Mouse (Mus musculus): ENCODE measurements around the gene Zfp609.
A peak's percentile ranks its signal among the peaks of the same experiment; 100 is the strongest.

The Zfp609 gene

DNA sequence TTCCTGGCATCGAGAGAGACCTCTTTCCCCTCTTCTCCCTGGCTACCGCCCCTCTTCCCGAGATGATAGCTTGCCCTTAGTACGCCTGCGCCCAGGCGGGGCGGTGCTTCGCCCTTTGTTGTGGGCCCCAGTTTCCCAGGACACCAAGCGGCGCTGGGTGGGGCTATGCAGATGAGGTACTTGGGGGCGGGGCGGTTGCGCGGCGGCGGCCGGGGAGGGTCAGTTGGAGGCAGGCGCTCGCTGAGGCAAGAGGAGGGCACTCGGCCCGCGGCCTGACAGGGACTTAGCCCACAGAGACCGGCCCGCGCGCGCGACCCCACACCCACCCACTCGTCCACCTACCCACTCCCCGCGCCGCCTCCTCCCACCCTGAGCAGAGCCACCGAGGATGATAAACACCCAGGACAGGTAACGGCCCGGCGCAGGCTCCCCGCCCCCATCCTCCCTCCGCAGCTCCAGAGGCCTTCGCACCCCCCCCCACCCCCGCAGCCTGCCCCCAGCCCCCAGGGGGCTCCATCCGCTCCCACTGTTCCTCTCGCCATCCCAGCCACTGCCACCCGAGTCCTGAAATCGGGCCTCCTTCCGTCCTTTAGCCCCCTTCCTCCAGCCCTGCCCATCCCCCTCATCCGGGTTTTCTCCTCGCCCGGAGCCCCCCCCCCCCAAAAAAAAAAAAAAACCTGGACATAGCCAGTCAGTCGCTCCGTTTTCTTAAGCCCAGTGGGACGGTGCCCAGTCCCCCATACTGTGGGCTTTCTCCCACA is 150.8 kb downstream of the Zfp609 start:
- DNase-seq (ENCODE audit: extremely low read depth, low read depth), result peak; percentile 80

DNA sequence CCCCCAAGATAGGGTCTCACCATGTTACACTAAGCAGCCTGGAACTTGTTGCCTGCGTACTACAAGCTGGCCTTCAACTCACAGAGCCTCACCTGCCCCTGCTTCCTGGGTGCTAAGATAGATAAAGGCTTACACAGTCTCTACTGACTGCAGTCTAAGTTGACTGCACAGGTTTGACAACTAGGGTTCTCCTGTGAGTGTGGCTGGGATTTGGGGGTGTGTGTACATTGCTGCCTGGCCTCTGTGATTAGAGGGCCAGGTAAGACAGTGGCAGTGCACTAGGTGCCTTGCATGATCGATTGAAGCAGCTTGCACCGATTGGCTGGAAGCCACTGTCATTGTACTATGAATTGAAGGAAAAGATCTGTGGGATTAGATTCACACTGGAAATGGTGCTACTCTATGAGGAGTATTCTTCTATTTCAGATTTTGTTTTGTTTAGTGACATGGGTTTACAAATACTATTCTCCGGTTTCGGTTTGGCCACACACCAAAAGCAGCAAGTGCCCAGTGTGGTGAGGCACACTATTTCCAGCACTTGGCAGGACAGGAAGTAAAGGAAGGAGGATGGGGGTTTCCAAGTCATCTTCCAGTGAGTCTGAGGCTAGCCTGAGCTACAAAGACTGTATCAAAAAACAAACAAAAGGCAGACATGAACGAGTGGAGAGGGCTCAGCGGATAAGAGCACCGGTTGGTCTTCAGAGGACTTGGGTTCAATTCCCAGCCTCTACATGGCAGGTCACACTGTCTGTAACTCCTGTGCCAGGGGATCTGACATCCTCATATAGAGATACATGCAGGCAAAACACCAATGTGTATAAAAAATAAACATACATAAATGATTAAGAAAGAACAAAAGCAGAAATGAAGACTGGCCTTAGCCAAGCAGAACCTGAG is 151.7 kb downstream of the Zfp609 start:
- no peak for DNase-seq (ENCODE audit: extremely low read depth, low read depth)

- DNase-seq (ENCODE audit: extremely low read depth, low read depth), result no peak
Measured at GRCm38 (mm10) chr9:65672996-65673395, 154.4 kb downstream of the Zfp609 start.

DNA sequence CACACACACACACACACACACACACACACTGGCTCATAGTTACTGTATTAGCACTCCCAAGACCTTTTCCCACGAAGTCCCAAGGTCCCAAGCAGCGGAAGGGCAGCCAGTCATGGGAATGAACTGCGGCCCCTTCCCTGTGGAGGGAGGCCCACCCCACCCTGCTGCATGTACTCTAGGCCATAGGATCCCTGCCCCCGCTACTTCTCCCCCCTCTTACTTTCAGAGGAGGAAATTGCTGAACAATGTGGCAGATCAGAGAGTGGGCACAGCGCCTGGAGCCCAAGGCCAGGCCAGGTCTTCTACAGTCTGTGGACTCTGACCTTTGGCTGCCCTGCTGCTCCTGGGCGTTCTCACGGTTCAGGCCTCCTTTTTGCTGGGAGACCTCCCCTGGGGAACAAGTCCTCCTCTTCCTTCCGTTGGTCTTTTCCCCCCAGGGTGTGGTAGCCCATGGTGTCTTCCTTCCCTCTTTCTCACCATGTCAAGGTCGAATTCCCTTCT is 155.9 kb downstream of the Zfp609 start:
- DNase-seq (ENCODE audit: extremely low read depth, low read depth), result no peak

- no peak for DNase-seq (ENCODE audit: extremely low read depth, low read depth)
Measured at GRCm38 (mm10) chr9:65667701-65668100, 159.7 kb downstream of the Zfp609 start, which contains the start of gene Oaz2. Oaz2 (plus strand) TSS chr9:65668001.

GRCm38 (mm10) chr9:65666042-65666441 is 161.3 kb downstream of the Zfp609 start:
- DNase-seq (ENCODE audit: extremely low read depth, low read depth), result peak; percentile 47

DNA sequence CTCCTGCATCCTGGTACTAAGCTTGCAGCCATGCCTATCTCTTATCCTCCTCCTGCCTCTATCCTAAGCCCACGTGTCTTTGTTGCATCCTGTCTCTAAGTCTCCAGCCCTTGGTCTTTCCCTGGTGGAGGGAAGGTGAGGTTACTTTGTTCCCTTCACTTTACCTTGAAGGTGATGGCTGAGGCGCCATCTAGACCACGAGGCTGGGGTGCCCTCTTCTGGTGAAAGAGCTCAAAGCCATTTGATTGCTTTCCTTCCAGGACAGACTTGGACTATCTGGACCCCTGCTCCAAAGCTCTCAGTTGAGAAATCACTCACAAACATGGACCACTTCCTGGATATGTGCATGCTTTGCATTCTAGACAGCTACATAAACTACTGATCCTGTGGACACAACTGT is 163.2 kb downstream of the Zfp609 start:
- no peak for DNase-seq (ENCODE audit: extremely low read depth, low read depth)

DNA sequence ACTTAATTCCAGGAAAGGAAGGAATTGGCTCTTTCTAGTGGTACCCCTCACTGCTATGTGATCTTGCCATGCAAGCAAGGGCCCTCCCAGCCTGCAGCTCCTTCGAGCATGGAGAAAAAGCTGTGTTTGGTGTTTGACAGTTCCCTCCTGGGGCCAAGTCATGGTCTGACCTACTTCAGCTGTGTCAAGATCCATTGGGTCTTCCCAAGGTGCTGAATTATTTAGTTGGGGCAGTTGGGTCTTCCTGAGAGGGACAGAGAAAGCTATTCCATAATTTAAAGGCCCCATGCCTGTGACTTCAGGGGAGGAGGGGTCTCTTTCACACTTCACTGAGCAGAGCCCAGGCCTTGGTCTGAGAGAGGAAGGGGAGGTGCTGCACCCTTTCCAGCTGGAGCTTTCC is 165.9 kb downstream of the Zfp609 start:
- DNase-seq (ENCODE audit: extremely low read depth, low read depth), result no peak

DNA sequence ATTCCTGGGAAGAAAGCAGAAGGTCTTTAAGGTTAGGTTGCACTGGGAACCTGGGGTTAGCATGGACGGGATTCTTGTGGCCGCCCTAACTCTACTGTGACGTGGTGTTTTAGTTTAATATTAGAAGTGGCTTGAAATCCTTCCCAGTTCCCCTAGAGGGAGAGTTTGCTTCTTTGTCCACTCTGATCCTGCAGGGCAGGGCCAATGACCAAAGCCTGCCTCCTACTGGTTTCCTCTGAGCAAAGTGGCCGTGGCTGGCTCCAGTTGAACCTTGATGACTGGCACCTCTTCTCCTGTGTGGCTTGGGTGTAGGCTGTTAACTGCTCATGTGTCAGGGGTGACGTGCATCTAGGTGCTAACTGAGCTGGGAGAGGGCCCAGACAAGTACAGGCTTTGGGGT is 166.3 kb downstream of the Zfp609 start:
- DNase-seq (ENCODE audit: extremely low read depth, low read depth), result no peak

DNA sequence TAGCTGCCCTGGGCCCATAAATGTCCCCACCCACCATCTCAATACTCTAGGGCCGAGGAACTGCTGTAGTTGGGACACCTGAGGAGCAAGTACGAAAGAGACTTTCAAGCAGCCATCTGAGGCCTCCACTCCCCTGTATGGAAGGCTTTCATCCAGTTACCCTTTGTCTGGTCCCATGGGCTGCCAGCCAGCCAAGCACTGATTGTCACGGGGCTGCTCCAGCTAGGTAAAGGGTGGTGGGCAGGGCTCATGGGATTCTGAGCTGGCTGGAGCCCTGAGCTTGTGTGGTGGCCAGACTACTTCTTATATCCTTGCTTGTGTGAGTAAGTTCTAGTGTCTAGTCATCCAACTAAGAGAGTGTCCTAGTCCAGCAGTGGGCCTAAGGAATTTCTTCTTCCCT is 170.1 kb downstream of the Zfp609 start:
- DNase-seq (ENCODE audit: extremely low read depth, low read depth), result no peak

DNA sequence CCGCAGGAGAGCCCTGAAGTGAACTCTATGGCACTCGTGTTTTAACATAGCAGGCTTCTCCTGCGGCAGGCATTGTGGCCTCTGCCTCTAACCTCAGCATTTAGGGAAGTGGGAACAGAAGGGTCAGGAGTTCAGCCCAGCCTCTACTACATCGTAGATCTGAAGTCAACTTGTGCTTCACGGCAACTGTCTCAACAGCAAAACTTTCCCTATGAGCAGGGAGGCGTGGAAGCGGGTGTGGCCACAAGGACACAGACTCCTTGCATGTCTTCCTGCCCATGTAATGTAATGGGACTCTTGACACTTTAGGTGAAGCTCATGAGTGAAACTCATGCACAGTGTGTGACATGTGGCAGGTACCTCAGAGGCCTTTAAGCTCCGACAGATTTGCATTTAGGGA is 171.8 kb downstream of the Zfp609 start:
- no peak for DNase-seq (ENCODE audit: extremely low read depth, low read depth)

DNA sequence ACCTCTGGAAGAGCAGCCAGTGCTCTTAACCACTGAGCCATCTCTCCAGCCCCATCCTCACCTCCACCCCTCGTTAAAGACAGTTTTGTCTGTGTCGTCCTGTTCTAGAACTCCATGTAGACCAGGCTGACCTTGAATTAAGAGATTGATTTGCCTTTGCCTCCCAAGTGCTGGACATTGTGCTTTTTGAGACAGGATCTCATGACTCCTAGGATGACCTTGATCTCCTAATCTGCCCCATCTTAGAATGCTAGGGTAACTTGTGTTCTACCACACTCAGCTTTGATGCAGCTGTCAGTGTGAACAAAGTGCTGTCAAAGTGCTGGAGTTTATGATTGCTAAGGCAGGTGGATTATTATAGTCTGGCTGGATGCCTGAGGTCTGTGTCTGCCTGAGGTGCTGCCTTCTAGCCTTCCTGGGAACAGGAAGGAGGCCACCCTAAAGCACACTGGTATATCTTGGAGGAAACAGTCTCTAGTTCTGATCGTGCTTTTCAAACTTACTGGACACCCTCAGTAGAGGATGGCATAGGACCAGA is 172.6 kb downstream of the Zfp609 start:
- DNase-seq (ENCODE audit: extremely low read depth, low read depth), result no peak

GRCm38 (mm10) chr9:65653741-65654140 is 173.6 kb downstream of the Zfp609 start:
- DNase-seq (ENCODE audit: extremely low read depth, low read depth), result no peak

DNA sequence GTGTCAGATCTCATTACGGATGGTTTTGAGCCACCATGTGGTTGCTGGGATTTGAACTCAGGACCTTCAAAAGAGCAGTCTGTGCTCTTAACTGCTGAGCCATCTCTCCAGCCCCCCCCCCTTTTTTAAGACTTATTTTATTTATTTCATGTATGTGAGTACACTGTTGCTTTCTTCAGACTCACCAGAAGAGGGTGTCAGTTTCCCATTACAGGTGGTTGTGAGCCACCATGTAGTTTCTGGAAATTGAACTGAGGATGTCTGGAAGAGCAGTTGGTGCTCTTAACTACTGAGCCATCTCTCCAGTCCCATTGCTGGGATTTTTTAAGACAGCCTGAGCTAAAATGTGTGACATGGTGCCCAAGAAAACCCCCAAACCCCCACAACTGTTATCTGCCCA is 175.4 kb downstream of the Zfp609 start:
- peak; percentile 11 for DNase-seq (ENCODE audit: extremely low read depth, low read depth)

DNA sequence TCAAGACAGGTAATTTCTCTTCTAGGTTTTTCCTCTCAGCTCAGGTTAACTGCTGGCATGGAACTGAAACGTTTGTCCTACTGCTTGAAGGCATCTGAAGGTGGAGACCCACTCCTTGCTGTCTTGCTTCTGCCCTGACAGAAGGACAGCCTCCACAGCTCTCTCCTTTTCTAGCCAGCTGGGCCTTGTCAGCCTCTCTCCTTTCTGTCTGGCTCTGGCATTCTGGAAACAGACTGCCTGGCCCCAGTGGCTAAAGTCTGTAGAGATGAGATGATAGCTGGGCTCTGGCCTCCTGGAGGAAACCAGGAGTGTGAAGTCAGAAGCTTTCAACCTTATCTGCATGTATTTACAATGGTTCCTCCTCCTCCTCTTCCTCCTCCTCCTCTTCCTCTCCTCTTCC is 177.4 kb downstream of the Zfp609 start:
- no peak for DNase-seq (ENCODE audit: extremely low read depth, low read depth)

GRCm38 (mm10) chr9:65648730-65649129 is 178.6 kb downstream of the Zfp609 start:
- no peak for DNase-seq (ENCODE audit: extremely low read depth, low read depth)

DNA sequence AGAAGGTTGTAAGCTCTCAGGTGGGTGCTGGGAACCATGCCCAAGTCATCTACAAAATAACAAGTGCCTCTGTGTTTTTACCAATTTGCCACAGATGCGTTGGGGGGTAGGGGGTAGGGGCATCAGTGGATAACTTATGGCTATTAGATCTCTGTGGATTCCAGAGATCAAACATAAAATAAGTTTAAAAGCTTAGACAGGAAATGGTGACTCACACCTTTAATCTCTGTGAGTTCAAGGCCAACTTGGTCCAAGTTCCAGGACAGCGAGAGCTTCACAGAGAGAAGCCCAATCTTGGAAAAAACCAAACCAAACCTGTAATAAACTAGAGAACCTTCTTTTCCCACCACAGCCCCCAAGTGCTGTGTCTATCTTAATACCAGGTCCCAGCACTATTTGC is 180.6 kb downstream of the Zfp609 start:
- no peak for DNase-seq (ENCODE audit: extremely low read depth, low read depth)

- no peak for DNase-seq (ENCODE audit: extremely low read depth, low read depth)
Measured at GRCm38 (mm10) chr9:65645984-65646383, 181.4 kb downstream of the Zfp609 start.

GRCm38 (mm10) chr9:65644960-65645359 is 182.4 kb downstream of the Zfp609 start:
- DNase-seq (ENCODE audit: extremely low read depth, low read depth), result no peak

- DNase-seq (ENCODE audit: extremely low read depth, low read depth), result no peak
Measured at GRCm38 (mm10) chr9:65642546-65642945, 184.8 kb downstream of the Zfp609 start.
